Mouse (Mus musculus): ENCODE results near the gene Rabgap1l. TPM values are rescaled to one million over a fixed set of nuclear protein-coding genes. Genes with fewer than 3 reads are reported as not detected.

Rabgap1l gene
- 124 and 151 TPM in 2 replicates for total RNA-seq (2015; ENCODE audit: low replicate concordance)
- total RNA-seq (2017; ENCODE audit: low replicate concordance) = 126 and 134 TPM in 2 replicates

- peak; percentile 78 for ATAC-seq (replicated peaks; ENCODE audit: low FRiP score, poor library complexity, severe bottlenecking)
These were observed at the start of gene Rabgap1l for GRCm38 (mm10) chr1:160792686-160793355. Gene Rabgap1l, minus strand, starts transcription at chr1:160793211.

DNA sequence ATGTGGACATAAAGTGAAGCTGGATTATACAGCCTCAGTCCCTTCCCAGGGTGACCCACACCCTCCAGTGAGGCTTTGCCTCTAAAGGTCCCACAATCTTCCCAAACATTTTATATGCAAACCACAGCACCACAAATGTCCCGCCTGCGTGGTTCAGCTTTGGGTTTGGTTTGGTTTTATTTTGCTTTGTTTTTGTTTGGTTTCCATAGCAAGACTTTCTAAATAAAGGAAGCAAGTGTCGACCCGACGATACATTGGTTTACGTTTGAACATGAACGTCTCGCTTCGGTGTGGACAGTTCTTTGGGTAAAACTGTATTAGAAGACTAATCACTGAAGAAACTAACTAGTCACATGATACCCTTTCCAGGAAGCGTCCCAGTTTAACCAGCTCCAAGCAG lies 49.6 kb upstream of the Rabgap1l start:
- no peak for ATAC-seq (replicated peaks; ENCODE audit: low FRiP score, poor library complexity, severe bottlenecking)

- no peak for ATAC-seq (replicated peaks; ENCODE audit: low FRiP score, poor library complexity, severe bottlenecking)
These were observed 47.6 kb upstream of the Rabgap1l start for GRCm38 (mm10) chr1:160840618-160841017.

DNA sequence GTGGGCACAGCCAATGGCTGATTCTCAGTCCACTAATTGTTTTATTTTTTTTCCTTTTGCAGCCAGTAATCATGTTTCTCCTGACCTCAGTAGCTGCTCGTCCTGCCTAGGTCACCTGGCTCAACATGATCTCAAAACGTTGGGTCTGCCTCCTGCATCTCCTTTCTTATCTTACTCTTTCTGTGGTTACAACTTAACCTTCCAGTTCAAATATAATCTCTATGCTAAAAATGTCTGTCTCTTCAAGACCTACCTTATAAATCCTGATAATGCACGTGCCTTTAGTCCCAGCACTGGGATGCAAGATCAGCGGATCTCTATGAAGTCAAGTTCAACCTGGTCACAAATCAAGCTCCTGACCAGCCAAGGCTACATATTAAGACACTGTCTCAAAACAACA lies 46.1 kb upstream of the Rabgap1l start:
- ATAC-seq (replicated peaks; ENCODE audit: low FRiP score, poor library complexity, severe bottlenecking) = no peak

DNA sequence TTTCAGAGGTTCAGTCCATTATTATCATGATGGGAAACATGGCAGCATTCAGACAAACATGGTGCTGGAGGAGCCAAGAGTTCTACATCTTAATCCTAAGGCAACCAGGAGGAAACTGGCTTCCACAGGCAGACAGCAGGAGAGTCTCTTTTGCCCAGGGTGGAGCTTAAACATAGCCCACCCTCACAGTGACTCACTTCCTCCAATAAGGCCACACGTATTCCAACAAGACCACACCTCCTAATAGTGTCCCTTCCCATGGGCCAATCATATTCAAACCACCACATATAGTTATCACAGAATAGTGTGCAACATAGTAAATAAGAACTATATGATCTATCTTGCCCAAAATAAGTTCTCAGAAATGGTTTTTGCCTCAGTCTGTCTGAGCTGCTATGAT lies 41.4 kb upstream of the Rabgap1l start:
- ATAC-seq (replicated peaks; ENCODE audit: low FRiP score, poor library complexity, severe bottlenecking) = no peak

DNA sequence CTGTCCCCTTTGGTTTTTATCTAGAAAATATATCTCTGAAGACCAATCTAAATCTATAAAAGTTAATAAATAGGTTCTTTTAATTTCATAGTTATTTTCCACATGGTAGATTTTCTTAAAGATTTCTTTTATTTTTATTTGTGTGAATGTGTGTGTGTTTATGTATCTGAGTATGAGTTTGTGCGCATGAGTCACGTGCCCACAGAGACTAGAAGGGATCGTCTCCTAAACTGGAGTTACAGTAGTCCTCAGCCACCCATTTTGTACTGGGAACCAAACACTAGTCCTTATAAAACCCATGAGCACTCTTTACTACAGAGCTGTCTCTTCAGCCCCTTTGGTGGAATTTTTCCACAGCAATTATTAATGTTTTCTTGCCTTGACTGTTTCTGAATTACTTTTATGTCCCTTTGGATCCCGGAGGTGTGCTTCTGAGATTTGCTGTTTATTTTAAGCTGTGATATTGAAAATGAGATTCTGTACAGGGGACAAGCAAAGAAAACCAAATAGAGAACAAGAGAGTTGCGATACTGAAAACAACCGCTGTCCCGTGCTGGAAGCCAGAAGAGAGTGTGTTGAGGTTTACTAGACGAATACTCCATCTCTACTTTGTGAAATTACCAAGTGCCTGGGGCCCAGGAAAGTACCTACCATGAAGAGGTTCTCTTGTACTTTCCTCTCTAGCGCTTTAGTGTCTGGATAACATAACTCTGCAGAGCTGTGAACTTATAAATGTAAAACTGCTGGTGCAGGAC lies 39.4 kb upstream of the Rabgap1l start:
- no peak for ATAC-seq (replicated peaks; ENCODE audit: low FRiP score, poor library complexity, severe bottlenecking)

- ATAC-seq (replicated peaks; ENCODE audit: low FRiP score, poor library complexity, severe bottlenecking) = no peak
These were observed 37.8 kb upstream of the Rabgap1l start for GRCm38 (mm10) chr1:160830608-160831498.

DNA sequence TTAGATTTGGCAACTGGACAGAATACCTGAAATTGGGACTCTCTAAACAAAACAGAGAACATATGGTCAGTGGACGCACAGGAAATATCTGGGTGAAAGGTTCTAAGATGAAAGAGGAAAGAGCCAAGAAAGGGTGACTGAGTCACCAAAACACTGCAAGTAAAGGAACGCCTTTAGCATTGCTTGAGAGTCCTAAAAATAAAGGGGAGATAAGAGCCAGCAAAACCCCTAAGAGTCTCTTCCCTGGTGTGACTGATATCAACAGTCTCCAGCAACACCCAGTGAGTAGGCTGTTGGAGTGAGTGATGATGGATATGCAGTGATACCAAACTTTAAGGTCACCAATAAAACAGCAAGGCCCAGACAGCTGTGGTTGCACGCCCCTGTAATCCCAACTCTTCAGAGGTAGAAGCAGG lies 32.4 kb upstream of the Rabgap1l start:
- peak; percentile 99 for ATAC-seq (replicated peaks; ENCODE audit: low FRiP score, poor library complexity, severe bottlenecking)

DNA sequence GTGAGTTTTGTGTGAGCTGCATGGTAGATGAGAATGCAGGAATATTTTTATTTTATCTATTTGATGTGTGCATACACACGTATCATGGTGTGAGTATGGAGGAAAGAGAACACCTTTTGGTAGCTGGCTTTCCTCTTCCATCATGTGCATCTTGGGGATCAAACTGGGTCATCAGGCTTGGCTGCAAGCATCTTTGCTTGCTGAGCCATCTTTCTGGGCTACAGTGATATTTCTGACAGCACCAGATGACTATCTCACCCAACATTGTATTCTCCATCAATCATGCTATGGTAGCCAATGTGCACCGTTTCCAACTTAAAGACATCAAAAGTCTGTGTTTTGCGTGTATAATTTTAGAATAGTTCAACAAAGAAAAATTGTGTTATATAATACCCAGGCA lies 30.6 kb upstream of the Rabgap1l start:
- ATAC-seq (replicated peaks; ENCODE audit: low FRiP score, poor library complexity, severe bottlenecking) = no peak

GRCm38 (mm10) chr1:160814198-160814597 lies 21.2 kb upstream of the Rabgap1l start:
- no peak for ATAC-seq (replicated peaks; ENCODE audit: low FRiP score, poor library complexity, severe bottlenecking)

GRCm38 (mm10) chr1:160812428-160812827 lies 19.4 kb upstream of the Rabgap1l start:
- no peak for ATAC-seq (replicated peaks; ENCODE audit: low FRiP score, poor library complexity, severe bottlenecking)

DNA sequence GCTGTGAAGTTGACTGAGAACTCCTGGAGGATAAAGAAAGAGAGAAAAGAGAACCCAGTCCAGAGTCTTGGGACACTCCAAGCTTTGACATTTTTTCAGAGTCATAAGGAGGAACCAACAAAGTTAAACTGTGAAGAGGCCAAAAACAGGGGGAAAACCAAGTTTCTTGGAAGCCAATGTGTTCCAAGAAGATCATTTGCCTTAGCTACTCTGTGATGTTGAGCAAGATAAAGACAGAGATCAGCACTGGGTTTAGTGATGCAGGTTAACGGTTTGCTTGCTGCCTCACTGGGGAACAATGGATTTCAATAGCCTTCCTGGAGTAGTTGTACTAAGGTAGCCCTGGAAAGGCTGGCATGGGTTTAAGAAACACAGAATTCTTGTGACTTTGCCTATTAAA lies 18.9 kb upstream of the Rabgap1l start:
- no peak for ATAC-seq (replicated peaks; ENCODE audit: low FRiP score, poor library complexity, severe bottlenecking)

DNA sequence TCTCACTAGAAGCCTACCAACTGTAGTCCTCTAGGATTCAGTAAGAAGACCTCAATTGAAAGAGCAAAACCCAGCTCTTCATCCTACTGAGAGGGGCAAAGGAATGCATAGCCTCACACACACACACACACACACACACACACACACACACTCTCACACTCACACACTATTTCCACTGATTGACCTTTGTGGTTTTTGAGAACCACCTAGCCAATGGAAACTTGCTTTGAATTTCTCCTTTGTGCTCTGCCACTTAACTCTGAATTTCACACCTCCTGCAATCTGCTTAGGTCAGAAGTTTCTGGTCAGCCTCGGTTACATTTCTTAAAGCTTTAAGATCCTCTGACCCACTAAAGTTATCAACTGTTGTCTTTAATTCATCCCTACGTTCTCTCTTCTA lies 12.3 kb upstream of the Rabgap1l start:
- no peak for ATAC-seq (replicated peaks; ENCODE audit: low FRiP score, poor library complexity, severe bottlenecking)

- no peak for ATAC-seq (replicated peaks; ENCODE audit: low FRiP score, poor library complexity, severe bottlenecking)
These were observed 7.0 kb upstream of the Rabgap1l start for GRCm38 (mm10) chr1:160799972-160800371.

DNA sequence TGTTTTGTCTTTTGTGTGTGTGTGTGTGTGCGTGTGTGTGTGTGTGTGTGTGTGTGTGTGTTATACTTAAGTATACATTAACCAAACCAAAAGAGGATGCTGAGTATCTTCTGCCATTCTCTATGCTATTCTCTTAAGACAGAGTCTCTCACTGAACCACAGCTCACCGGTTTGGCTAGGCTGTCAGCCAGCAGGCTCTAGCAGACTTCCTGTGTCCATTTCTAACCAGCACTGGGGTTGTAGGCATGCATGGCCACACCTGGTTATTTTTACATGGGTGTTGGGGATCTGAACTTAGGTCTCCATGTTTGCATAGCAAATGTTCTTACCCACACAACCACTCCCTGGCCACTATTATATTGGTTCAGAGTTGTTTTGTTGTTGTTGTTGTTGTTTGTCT lies 2.0 kb upstream of the Rabgap1l start:
- ATAC-seq (replicated peaks; ENCODE audit: low FRiP score, poor library complexity, severe bottlenecking) = no peak

DNA sequence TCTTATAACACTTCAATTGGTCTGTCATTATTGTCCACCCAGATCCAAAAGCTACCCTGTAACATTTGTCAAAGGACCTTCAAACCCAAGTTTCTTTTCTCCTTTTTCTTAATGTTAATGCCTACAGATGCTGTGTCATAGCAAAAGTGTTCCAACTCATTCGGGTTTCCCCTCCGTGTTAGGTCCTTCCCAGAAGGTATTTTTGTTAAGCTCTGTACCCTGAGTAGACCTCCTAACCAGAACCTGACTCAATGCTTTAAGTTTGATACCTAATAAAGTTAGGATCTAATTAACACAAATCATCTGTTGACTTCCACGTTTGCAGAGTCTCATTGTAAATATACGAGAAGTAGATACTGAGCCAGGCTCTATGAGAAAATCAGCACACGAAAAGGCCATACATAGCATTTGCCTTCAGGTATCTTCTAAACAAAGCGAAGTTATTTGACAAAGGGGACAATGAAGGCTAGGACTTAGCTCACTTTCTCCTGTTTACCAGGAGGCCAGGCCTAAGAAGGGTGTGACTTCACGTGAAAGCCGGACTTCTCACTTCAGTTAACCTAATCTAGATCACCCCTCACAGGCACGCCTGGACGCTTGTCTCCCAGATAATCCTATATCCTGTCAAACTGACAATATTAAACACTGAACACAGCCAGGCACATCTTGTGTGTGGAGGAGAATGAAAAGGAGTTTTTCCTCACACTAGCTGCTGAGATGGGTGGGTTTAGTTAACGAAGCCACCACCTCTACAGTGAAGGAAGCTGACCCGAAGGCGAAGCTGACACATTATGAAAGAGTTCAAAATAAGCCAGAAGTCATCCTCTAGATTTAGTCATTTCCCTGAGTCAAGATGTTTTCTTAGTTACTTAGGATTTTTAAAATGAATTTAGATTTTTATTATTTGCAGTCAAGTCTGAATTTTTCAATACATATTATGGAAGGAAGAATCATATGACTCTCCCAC lies 1.1 kb upstream of the Rabgap1l start:
- ATAC-seq (replicated peaks; ENCODE audit: low FRiP score, poor library complexity, severe bottlenecking) = peak; percentile 76

DNA sequence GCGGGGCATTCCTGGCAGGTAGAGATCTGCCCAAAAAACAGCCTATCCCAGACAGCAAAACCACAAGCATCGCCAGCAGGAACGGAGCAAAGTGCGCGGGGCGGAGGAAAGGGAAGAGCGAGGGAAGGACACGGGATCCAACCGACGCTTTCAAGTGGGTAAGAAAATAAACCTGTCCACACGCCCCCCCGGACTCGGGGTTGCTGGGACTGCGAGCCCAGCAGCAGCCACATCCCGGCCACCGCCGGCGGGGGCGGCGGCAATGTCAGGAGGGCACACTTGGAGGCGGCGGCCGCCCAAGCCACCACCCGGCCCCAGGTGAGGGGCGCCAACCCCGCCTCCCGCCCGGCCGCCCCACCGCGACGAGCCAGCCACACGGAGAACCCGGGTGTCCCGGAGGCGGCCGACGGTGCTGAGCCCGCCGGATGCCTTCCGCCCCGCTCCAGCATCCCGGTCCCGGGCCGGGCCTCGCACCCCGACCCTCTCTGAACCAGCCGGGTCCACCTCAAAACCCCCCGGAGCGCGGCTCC lies 790 bp downstream of the Rabgap1l start:
- ATAC-seq (replicated peaks; ENCODE audit: low FRiP score, poor library complexity, severe bottlenecking) = peak; percentile 7; the same call in 1 of the 2 replicates

- peak; percentile 47 for ATAC-seq (replicated peaks; ENCODE audit: low FRiP score, poor library complexity, severe bottlenecking)
These were observed 1.4 kb downstream of the Rabgap1l start for GRCm38 (mm10) chr1:160791381-160792155.
